Mouse (Mus musculus): Measurements from ENCODE around the gene Cd164l2.
A peak's percentile ranks its signal among the peaks of the same experiment; 100 is the strongest.

Cd164l2 gene

DNA sequence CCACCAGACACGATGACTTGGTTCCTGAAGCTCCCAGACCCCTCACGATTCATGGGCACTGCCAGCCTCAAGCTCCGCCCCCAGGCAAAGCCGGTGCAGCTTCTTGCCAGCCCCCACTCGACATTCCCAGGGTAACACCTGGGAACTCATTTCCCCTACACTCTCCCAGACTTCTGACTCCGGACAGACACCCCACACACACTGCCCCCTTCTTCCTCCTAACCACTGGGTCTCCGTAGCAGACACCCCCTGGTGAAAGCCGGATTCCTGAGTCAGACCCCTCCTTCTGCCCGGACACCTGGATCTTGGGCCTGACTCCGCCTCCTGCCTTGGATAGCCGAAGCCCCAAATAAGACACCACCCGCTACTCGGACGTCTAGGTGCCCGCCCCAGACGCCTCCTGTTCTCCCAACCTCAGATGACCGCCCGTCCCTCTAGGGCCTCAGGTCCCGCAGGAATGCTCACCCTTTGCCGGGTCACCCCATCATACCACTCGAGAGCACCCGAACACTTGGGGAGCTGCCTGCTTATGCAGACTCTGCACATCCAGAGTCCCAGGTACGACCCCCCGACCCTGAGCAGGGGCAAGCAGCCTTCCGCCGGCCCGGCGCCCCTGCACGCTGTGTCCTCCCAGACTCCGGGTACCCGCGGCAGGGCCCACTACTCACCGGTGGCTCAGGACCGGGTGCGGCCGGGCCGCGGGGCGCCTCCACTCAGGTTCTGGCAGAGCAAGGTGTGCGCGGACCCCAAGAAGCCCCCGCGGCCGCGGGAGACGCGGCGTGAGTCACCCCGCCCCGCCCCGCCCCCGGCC lies at the start of gene Cd164l2, which contains the start of gene Gpr3:
TSS of gene Cd164l2 (plus strand) at position 381 of the 811 bp plus-strand sequence.
TSS of gene Gpr3 (minus strand) at position 786 of the 811 bp plus-strand sequence.
- peak; percentile 45 for DNase-seq (ENCODE audit: low spot score)

DNA sequence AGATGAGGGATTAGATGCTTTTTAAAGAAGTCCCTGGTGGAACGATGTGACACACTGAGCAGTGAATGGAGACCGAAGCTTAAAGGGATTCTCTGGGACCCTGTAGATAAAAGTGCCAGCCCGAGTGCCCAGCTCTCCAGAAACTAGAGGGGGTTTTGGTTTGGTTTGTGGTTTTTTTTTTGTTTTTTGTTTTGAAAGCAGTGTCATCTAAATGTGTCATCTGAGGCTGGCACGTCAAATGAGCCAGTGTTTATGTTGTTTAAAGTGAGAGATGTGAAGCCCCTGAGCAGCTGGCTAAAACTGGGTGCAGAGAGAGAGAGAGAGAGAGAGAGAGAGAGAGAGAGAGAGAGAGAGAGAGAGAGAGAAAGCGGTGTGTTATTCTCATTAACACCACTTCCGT lies 49.7 kb upstream of the Cd164l2 start:
- DNase-seq (ENCODE audit: low spot score) = no peak

DNA sequence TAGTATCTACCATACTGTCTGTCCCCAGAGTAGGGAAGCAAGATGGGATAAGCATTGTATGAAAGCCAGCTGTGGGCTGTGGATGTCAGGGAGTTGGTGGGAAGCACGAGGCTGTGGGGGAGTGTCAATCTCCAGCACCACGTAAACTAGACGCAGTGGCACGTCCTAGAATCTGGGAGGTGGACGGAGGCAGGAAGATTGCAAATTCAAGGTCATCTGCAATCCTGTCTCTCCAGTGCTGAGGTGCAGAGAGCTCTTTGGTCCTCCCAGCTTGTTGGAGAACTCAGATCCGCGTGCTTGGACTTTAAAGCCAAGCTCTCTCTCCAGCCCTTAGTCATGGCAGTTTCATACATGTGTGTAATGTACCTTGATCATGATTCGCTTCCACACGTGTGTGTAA lies 45.2 kb upstream of the Cd164l2 start:
- DNase-seq (ENCODE audit: low spot score) = no peak

DNA sequence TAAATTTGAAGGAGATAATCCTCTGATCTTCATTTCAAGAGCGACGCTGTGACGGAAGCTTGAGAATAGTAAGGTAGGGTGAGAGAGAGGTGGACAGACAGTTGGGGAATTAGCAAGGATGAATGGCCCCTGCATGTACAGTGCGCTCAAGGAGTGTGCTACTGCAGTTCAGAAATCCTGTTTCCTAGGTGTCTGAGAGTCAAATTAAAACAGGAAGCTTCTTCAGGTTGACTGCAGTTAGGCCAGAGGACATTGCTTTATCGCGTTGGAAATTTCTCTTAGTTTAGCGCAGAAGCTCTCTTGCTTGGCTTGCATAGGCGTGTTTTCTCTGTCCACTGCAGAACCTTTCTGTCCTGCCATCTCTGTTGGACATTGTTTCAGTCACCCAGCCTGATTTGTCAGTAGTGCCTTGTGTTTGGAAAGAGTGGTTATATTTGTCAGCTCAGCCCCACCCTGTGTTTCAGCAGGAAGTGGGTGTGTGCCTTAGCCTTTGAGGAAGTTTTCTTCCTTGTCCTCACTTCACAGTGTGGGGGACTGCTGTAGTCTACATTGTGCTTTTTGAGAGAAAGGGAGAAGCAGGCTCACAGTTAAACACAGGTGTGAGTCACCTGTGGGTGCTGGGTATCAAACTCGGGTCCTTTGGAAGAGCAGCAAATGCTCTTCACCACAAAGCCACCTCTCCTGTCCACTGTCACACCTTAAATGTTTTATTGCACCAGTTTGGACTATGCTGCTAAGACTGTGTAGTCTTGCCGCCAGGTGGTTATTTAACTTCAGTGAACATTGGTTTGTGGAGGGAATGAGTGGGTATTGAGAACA lies 42.5 kb upstream of the Cd164l2 start:
- no peak for DNase-seq (ENCODE audit: low spot score)

DNA sequence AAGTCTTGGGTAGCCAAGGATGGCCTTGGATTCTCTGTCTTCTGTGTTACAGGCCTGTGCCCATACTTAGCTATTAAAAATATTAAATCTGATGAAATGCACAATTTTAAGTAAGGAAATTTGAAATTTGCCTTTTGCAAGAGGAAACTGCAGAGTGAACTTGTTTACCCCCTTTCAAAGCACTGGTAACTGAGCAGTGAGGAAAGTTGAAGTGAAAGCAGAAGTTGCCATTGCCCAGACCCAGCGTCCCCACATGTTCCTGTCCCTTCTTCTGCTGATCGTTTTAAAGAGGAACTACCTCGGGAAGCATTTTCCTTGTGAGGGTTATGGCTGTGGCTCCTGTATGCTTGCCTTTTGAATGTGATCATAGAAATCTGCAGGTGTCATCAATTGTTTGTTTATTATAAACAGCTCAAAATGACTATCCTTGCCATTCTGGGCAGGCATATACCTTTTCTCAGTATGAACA lies 41.8 kb upstream of the Cd164l2 start:
- no peak for DNase-seq (ENCODE audit: low spot score)

DNA sequence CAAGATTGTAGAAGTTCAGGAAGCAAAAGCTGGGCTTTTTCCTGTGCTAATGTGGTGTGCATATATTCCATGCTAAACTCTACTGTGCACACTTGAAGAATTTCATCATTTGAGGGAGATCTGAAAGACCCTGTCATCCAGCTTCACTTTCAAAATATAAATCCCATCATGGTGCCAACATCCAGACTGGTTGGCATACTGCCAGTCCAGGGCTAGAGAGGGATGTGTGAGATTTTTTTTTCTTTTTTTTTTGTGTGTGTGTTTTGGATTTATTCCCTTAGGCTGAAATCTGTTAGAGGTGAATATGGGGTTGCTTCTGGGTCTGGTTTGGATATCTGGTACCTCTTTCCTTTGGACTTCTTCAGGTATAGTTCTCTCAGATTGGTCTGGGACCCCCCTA lies 41.3 kb upstream of the Cd164l2 start:
- no peak for DNase-seq (ENCODE audit: low spot score)

DNA sequence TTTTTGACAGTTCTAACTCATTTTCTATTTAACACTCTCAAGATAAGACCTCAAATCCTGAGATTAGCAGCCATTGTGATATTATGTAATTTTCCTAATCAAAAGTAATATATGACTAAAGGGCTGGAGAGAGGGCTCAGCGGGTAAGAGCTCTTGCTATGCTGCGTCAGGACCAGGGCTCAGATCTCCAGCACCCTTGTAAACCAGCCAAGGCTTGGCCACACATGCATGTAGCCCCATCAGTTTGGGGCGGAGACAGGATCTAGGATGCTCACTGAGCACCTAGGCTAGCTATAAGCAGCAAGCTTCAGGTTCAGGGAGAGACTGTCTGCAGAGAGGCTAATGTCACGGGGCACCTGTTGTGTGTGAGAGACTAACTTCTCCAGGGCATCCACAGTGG lies 39.5 kb upstream of the Cd164l2 start:
- no peak for DNase-seq (ENCODE audit: low spot score)

DNA sequence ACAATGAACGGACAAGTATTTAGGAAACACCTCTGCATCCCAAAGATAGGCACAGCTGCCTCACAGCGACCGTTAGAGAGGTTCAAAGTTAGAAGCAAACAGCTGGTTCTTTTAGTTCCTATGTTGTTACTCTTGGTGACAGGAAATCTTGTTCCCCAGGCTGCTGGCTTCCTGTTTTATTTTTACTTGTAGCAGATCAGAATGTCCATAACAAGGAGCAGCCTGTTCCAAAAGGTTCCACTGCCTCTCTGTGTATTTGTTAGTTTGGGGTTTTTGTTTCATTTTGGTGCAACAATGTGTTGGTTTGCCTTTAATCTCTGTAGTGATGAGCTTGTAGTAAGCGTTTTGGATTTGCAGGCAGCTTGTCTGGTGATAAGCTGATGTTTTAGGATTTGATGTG lies 37.6 kb upstream of the Cd164l2 start:
- no peak for DNase-seq (ENCODE audit: low spot score)

DNA sequence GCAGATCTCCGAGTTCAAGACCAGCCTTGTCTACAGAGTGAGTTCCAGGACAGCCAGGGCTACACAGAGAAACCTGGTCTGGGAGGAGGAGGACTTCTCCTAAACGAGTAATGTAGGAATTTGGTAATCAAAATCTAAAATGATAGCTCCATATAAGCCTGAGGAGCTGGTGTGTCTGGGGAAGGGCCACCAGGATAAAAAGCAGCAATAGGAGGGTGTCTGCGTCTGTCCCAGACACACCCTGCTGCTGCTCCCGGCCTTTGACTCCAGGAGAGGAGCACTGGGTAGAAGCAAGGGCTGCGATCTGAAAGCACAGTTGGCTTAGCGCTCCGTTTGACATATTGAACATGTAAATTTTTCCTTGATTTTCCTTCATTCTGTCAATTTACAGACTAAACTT lies 36.7 kb upstream of the Cd164l2 start:
- DNase-seq (ENCODE audit: low spot score) = no peak

DNA sequence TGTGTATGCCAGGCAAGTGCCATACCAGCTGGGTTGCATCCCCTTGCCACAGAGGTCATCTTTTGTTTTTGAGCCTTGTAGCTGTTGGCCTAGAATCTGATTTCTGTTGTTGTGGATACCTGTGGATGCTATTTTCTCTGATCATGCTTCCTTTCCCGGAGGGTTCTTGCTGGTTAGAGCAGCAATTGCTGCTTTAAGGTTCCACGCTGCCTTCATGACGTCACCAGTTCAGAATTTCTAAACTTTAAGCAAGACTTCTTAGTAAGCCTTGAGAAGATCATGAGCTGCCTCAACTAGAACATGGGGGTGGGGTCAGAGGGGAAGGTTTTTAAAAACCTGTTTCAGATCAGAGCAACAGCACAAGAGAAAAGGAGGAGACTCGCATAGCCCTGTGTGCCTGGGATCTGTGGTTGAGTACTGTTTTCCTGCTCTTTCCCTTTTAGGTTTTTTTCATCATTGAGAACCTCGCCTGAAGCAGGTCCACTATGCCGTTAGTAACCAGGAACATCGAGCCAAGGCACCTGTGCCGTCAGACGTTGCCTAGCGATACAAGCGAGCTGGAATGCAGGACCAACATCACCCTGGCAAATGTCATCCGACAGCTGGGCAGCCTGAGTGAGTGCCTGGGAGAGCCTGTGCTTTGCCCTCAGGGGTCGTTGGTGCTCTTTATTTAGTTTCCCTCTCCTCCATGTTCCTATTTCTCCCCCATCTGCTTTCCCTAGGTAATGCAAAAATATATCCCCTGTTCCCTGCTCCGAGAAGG lies 35.8 kb upstream of the Cd164l2 start:
- DNase-seq (ENCODE audit: low spot score) = peak; percentile 46

DNA sequence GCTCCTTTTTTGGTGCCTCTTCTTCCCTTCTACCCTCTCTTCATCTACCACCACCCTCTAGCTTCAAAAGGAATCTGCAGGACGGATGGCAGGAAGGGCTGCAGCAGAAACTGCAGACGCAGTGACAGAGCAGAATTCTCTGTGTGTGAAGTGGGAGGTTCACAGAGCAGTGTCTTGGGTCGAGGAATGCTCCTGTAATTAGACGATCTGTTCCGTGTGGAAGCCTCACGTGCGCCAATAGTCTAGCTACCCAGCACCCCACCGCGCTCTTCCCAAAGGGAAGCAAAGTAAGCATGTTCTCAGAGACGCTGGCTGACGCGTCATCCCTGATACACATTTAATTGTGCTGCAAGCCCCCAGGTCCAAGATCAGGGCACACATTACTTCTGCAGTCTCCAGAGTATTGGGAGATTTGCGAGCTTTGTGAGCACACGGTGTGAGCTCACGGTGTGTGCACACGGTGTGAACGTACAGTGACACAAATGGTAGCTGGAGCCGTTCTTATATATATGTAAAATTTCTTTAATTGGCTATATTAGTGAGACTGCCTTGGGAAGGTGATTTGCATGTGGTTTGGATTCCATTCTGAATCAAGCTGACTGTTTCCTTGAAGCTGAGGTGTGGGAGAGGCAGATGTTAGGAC lies 35.0 kb upstream of the Cd164l2 start:
- DNase-seq (ENCODE audit: low spot score) = no peak

DNA sequence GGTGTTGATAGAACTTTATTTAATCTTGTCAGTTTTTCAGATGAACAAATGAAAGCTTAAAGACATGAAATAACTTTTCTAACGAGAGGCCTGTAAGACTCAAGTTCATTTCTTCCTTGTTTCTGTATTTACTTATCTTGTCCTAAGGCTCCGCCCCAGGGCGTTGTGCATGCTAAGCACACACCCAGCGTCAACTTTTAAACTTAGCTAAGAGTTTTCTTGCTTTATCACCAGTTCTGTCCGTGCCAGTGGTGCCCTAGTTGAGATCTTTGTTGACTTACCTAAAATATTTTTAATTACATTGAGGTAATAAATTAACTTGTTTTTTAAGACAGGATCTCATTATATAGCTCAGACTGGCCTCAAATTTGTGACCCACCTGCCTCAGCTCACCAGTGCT lies 33.6 kb upstream of the Cd164l2 start:
- DNase-seq (ENCODE audit: low spot score) = no peak

DNA sequence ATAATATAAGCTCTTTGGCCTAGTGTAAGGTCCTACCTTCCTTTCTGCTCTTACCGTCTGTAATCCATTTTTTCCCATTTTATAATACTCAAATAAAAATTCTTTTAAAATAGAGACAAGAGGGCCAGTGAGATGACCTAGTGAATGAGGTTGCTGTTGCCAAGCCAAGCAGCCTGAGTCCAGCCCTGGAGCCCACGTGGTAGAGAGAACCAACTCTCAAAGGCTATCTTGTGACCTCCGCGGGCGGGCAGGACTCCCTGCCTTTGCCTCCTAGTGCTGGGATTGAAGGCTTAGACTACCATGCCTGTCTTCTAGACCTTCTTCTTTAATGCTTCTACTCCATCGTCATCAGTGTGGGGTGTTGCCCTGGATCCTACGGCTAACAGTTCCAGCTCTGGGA lies 32.7 kb upstream of the Cd164l2 start:
- DNase-seq (ENCODE audit: low spot score) = no peak

DNA sequence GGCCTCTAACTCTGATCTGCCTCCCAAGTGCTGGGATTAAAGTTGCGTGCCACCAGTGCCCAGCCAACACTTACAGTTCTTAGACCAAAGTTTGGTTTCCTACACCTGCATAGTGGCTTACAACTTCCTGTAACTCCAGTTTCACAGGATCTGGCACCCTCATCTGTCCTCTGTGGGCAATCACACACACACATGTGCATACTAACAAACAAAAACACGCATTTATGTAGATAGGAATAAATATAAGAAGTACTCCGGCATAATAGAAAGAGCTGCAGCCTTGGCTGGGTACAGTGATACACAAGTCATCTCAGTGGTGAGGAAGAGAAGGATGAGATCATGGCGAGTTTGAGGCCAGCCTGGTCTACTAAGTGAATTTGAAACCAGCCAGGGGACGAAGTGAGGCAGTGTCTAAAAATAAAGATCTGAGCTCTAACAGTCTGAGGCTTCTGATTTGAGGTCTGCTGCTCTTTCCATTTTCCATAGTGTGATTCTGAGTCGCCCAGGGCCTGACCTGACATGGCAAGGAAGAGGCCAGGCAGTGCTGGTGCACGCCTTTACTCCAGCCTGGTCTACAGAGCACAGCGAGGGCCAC lies 29.4 kb upstream of the Cd164l2 start:
- DNase-seq (ENCODE audit: low spot score) = no peak

DNA sequence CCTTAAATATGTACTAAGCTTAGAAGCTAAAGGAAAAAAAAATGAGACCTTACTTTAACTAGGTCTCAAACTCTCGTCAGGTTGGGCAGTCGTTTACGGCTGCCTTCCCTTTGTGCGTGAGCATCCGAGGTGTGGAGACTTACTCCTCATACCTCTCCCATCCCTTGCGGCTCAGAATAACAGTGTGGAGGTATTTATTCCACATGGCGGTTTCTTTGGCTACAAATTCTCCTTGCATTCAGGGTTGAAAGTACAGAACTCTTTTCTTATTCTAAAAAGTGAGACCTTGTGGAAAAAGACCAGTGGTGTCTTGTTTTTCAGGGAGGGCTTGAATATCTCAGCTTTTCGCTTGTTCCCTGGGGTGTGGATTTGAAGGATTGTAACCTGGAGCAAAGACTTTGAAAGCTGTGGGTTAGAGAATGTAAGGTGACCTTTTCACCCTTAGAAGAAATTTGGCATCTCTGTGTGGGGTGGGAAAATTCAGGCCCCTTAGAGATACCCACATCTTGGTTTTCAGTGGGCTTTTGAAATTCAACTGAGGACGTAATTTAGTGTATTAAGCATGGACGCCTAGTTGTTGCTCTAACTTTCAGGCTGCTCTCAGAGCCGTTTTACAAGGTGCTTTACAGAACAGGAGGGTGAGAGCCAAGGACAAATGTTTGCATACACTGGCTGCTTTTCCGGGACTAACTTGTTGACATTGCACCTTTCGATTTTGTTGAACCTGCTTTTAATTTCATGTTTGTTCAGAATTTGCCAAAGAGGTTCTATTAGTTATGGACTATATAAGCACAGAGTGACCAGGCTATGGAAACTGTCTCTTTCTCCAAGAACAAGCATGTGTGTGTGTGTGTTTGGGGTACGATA lies 27.7 kb upstream of the Cd164l2 start:
- no peak for DNase-seq (ENCODE audit: low spot score)

DNA sequence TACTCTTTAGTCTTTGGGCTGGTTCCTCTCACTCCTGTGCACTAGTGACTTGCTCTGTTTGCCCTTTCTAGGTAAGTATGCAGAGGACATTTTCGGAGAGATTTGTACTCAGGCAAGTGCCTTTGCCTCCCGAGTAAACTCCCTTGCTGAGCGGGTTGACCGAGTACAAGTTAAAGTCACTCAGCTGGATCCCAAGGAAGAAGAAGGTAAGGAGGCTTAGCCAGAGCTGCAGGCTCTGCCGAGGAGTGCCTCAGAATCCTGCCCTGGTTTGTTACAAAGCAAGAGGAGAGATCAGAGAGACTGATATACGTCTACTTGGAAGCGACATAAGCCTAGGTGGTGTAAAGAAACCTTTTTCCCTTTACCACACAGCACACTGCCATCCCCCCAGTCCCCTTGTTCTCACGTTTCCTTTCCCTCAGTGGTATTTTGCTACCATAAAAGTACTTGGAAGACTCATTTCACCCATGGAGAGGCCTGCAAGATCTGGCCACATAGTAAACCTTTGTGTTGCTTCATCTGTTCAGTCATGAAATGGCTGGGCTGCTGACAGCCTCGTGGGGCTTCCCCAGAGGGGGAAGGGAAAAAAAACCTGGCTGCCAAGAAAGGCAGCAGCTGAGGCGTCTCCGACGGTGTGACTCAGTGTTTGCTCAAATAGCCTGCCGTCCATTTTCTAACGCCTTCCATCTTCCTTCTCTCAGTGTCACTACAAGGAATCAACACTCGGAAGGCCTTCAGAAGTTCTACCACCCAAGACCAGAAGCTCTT lies 26.8 kb upstream of the Cd164l2 start:
- peak; percentile 80 for DNase-seq (ENCODE audit: low spot score)

DNA sequence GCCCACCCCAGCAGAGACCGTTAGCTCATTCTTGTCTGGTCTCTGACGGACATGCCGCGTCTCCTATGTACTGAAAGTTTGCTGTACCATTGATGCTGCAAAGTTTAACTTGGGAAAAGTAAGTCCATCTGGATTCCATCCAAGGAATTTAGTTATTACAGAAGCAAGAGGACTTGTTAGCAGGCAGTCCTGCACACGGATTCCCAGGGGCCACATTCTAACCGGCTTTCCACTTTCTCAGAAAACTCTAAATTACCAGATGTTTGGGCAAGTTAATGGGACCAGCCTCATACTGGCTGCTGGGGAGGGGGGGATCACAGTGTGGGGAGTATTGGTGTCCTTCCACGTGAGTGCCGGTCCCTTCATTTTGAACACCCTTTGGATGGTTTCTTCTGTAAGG lies 26.0 kb upstream of the Cd164l2 start:
- DNase-seq (ENCODE audit: low spot score) = no peak

DNA sequence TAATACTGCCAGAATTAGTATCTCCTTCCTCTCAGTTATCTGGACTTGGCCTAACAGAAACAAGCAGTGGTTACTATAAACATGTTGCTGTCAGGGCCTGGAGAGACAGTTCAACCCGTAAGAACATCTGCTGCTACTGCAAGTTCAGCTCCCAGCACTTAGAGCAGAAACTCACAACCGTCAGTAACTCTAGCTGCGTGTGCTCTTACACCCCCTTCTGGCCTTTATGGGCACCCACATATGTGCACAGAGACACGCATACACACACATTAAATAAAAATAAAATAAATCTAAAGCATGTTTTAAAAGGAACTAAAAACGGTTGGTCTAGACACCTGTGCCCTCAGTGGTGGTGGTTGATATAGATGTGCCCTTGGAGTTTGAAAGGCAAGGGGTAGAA lies 25.1 kb upstream of the Cd164l2 start:
- DNase-seq (ENCODE audit: low spot score) = no peak

DNA sequence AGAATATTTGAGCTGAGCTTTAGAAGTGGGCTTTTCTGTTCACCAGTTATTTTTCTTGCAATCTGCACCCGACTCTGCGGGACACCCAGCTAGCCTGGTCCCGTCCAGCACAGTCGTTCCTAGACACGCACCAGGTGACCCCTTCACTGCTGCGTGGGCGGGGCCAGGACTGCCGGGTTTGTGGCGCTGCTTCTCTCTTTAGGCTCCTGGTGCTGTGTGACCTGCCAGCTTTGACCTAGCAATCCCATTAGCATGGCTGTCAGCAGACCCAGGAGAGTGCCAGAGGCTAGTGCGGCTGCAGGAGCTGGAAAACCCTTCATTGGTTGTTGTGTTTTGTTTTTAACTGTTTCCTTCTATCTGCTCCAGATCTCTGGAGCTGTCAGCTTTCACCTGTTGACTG lies 22.5 kb upstream of the Cd164l2 start:
- no peak for DNase-seq (ENCODE audit: low spot score)

DNA sequence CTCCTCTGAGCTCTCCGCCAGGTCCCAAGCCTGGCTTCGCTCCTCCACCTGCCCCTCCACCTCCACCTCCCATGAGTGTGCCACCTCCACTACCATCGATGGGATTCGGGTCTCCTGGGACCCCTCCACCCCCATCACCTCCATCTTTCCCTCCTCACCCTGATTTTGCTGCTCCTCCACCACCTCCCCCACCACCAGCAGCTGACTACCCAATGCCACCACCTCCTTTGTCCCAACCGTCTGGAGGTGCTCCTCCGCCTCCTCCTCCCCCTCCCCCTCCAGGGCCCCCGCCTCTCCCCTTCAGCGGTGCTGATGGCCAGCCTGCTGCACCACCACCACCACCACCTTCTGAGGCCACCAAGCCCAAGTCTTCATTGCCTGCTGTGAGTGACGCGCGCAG lies 17.4 kb upstream of the Cd164l2 start:
- DNase-seq (ENCODE audit: low spot score) = no peak

All from MN1 (cell line).